Mouse (Mus musculus) limb, embryonic 11.5 days (tissue): ENCODE results near the gene Raver1. TPM values are rescaled to one million over a fixed set of nuclear protein-coding genes. Genes with fewer than 3 reads are reported as not detected.
A peak's percentile ranks its signal among the peaks of the same experiment; 100 is the strongest.

ENCODE experiments used
- ATAC-seq: fragments of 200-750 bp; cut with Nextera tagmentation; 2 replicates; pipeline ENCODE4 v1.8.0; 2017; ENCODE audit warnings: low read depth; ENCODE audit not compliant: insufficient number of reproducible peaks, low FRiP score, low TSS enrichment
- DNase-seq: peaks from one replicate; pipeline ENCODE4 v3.0.0-alpha.2; 2015; ENCODE audit warnings: low spot score
- H3K27ac ChIP-seq: fragments of 300-500 bp; sonication (generic); replicated peaks from 2 replicates; pipeline ENCODE4 v1.5.1; 2014; ENCODE audit warnings: low read depth, mild to moderate bottlenecking, low read length
- H3K27me3 ChIP-seq: fragments of 300-500 bp; sonication (generic); 2 replicates; pipeline ENCODE4 v1.6.1; 2014; ENCODE audit warnings: mild to moderate bottlenecking, low read length, mixed read lengths; ENCODE audit not compliant: control insufficient read depth, insufficient read depth
- H3K36me3 ChIP-seq: fragments of 300-500 bp; sonication (generic); 2 replicates; pipeline ENCODE4 v1.6.1; 2014; ENCODE audit warnings: mild to moderate bottlenecking, low read length, moderate library complexity, mixed read lengths; ENCODE audit not compliant: control insufficient read depth, insufficient read depth
- H3K4me1 ChIP-seq: fragments of 300-500 bp; sonication (generic); 2 replicates; pipeline ENCODE4 v1.6.1; 2014; ENCODE audit warnings: low read length, mixed read lengths; ENCODE audit not compliant: control insufficient read depth, insufficient read depth
- H3K4me2 ChIP-seq: fragments of 300-500 bp; sonication (generic); 2 replicates; pipeline ENCODE4 v1.6.1; 2014; ENCODE audit warnings: low read depth, mild to moderate bottlenecking, moderate library complexity; ENCODE audit not compliant: severe bottlenecking
- H3K4me3 ChIP-seq: fragments of 300-500 bp; sonication (generic); 2 replicates; pipeline ENCODE4 v1.5.1; 2014; ENCODE audit warnings: low read depth, low read length
- H3K9ac ChIP-seq: fragments of 300-500 bp; sonication (generic); 2 replicates; pipeline ENCODE4 v1.6.1; 2014; ENCODE audit warnings: mild to moderate bottlenecking, low read length
- H3K9me3 ChIP-seq: fragments of 300-500 bp; sonication (generic); 2 replicates; pipeline ENCODE4 v1.6.1; 2016; ENCODE audit warnings: low read length; ENCODE audit not compliant: control insufficient read depth
- WGBS: fragments of 180-500 bp; shearing (Covaris S2); extraction: QIAGEN DNeasy Blood & Tissue Kit; methylation state at CpG from one replicate; pipeline ENCODE4 v1.1.7; 2014; 5-methylcytosine and 5-hydroxymethylcytosine counted together
- polyA plus RNA-seq: library from polyadenylated mRNA; unstranded; fragments of >200 nt; fragmentation: Nextera tagmentation; extraction: Ambion mirVana; gene quantifications from 2 replicates; pipeline ENCODE4 v1.2.1, GENCODE M21; 2014

Raver1 gene
- polyA plus RNA-seq, 1 experiment from 2014 or later: 99.1 TPM

GRCm38 (mm10) chr9:21041308-21041707 is 50.5 kb downstream of the Raver1 start:
- Histone ChIP-seq H3K27ac (no peak overlapping the region), H3K4me1 (peaks cover 8% of the 10 kb centered on the region), H3K4me2 (no peak overlapping the region), H3K9ac (no peak overlapping the region), H3K4me3 (no peak overlapping the region), H3K9me3 (no peaks in the 10 kb centered on the region), H3K36me3 (no peaks in the 10 kb centered on the region), H3K27me3 (peaks cover 35% of the 10 kb centered on the region)
- ATAC-seq (no peak), DNase-seq (no peak)
- 52% methylated on average over 4 of the region's 4 CpGs for WGBS

GRCm38 (mm10) chr9:21039779-21040178 is 52.0 kb downstream of the Raver1 start:
- no peak for DNase-seq
- Histone ChIP-seq H3K9me3 (no peaks in the 10 kb centered on the region), H3K9ac (no peak overlapping the region), H3K27ac (no peak overlapping the region), H3K4me2 (no peak overlapping the region), H3K4me3 (no peak overlapping the region), H3K36me3 (no peaks in the 10 kb centered on the region), H3K4me1 (peaks cover 10% of the 10 kb centered on the region), H3K27me3 (peaks cover 50% of the 10 kb centered on the region)
- no peak for ATAC-seq
- 75% methylated on average over 3 of the region's 3 CpGs for WGBS

- ATAC-seq (no peak), DNase-seq (peak; percentile 50)
- Histone ChIP-seq H3K27me3 (peaks cover 72% of the 10 kb centered on the region), H3K4me1 (peaks cover 24% of the 10 kb centered on the region), H3K27ac (no peak overlapping the region), H3K9me3 (no peaks in the 10 kb centered on the region), H3K9ac (peak overlapping the region; percentile 55), H3K36me3 (no peaks in the 10 kb centered on the region), H3K4me3 (peak overlapping the region; percentile 34), H3K4me2 (peak overlapping the region; percentile 66)
- WGBS: 3% methylated on average over 31 of the region's 31 CpGs
Measured at GRCm38 (mm10) chr9:21037481-21037891, 54.3 kb downstream of the Raver1 start.

- WGBS: 3% methylated on average over 22 of the region's 22 CpGs
- Histone ChIP-seq H3K27me3 (peaks cover 80% of the 10 kb centered on the region), H3K9ac (no peak overlapping the region), H3K4me1 (peaks cover 24% of the 10 kb centered on the region), H3K36me3 (no peaks in the 10 kb centered on the region), H3K27ac (no peak overlapping the region), H3K9me3 (no peaks in the 10 kb centered on the region), H3K4me2 (no peak overlapping the region), H3K4me3 (no peak overlapping the region)
- DNase-seq (peak; percentile 43), ATAC-seq (no peak)
Measured at GRCm38 (mm10) chr9:21036666-21037065, 55.1 kb downstream of the Raver1 start.

- H3K4me1 ChIP-seq: peaks cover 25% of the 10 kb centered on the region
Measured at GRCm38 (mm10) chr9:21036161-21036560, 55.6 kb downstream of the Raver1 start.

GRCm38 (mm10) chr9:21035586-21035985 is 56.2 kb downstream of the Raver1 start:
- WGBS: 21% methylated on average over 9 of the region's 9 CpGs
- Histone ChIP-seq H3K4me3 (no peak overlapping the region), H3K4me2 (no peak overlapping the region), H3K27me3 (peaks cover 84% of the 10 kb centered on the region), H3K9me3 (no peaks in the 10 kb centered on the region), H3K36me3 (no peaks in the 10 kb centered on the region), H3K27ac (no peak overlapping the region), H3K4me1 (peaks cover 27% of the 10 kb centered on the region), H3K9ac (no peak overlapping the region)
- DNase-seq: no peak
- ATAC-seq: no peak

More at GRCm38 (mm10) chr9:21036161-21036560, 55.6 kb downstream of the Raver1 start:
- Histone ChIP-seq H3K4me3 (no peak overlapping the region), H3K36me3 (no peaks in the 10 kb centered on the region), H3K9me3 (no peaks in the 10 kb centered on the region), H3K9ac (no peak overlapping the region), H3K4me2 (no peak overlapping the region), H3K27me3 (peaks cover 82% of the 10 kb centered on the region), H3K27ac (no peak overlapping the region)
- DNase-seq (no peak), ATAC-seq (no peak)
- 7% methylated on average over 20 of the region's 20 CpGs for WGBS

- Histone ChIP-seq H3K4me2 (no peak overlapping the region), H3K27ac (no peak overlapping the region), H3K9me3 (no peaks in the 10 kb centered on the region), H3K4me3 (no peak overlapping the region), H3K27me3 (peaks cover 89% of the 10 kb centered on the region), H3K36me3 (no peaks in the 10 kb centered on the region), H3K9ac (no peak overlapping the region), H3K4me1 (peaks cover 31% of the 10 kb centered on the region)
- ATAC-seq: no peak
- WGBS: 4% methylated on average over 17 of the region's 17 CpGs
- peak; percentile 65 for DNase-seq
Measured at GRCm38 (mm10) chr9:21034481-21035085, 57.2 kb downstream of the Raver1 start.

- ATAC-seq (peak; percentile 42), DNase-seq (peak; percentile 86)
- H3K9ac ChIP-seq: peak overlapping the region; percentile 30
- under 1% methylated on average over 31 of the region's 34 CpGs for WGBS
- no peaks in the 10 kb centered on the region for H3K36me3 ChIP-seq
- H3K4me3 ChIP-seq: peak overlapping the region; percentile 38
- H3K27me3 ChIP-seq: peaks cover 88% of the 10 kb centered on the region
- no peak overlapping the region for H3K27ac ChIP-seq
- peaks cover 32% of the 10 kb centered on the region for H3K4me1 ChIP-seq
- peak overlapping the region; percentile 76 for H3K4me2 ChIP-seq
- no peaks in the 10 kb centered on the region for H3K9me3 ChIP-seq
Measured at GRCm38 (mm10) chr9:21033136-21033535, 58.7 kb downstream of the Raver1 start.

GRCm38 (mm10) chr9:21032491-21032890 is 59.3 kb downstream of the Raver1 start:
- Histone ChIP-seq H3K9ac (no peak overlapping the region), H3K4me1 (peaks cover 30% of the 10 kb centered on the region), H3K9me3 (no peaks in the 10 kb centered on the region), H3K4me2 (peak overlapping the region; percentile 79), H3K36me3 (no peaks in the 10 kb centered on the region), H3K4me3 (peak overlapping the region; percentile 38), H3K27ac (no peak overlapping the region), H3K27me3 (peaks cover 81% of the 10 kb centered on the region)
- DNase-seq: no peak
- WGBS: 4% methylated on average over 7 of the region's 7 CpGs
- no peak for ATAC-seq
